Mouse (Mus musculus): ENCODE measurements at regions not wholly inside any gene's neighbourhood (a gene's known extent, or its start where the extent isn't known, plus 50 kb on each side); places are given as distances from the start of the nearest gene placed in this dataset.

DNA sequence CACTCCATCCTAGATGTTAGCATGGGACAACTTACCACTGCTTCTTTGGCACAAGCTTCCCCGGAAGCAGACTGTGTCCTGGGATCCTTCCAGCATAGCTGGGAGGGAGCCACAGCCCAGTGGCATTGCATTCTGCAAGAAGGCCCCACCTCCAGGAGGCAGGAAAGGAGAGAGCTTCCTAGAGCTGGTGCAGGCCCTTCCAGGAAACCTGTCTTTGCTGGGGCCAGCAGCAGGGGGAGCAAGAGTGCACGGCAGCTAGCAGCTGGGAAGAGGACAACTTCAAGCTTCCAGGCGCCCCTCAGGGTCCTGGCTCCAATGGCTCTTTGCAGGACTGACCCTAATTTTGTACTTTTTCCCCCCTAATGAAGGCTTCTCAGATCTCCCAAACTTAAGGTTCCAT is 115.4 kb upstream of the Sorcs3 start:
- Histone ChIP-seq H3K4me2 (ENCODE audit: low read depth, severe bottlenecking) (no peak overlapping the region), H3K9ac (ENCODE audit: low read length) (no peak overlapping the region), H3K9me3 (ENCODE audit: control insufficient read depth, low read length) (no peaks in the 10 kb centered on the region), H3K36me3 (ENCODE audit: control insufficient read depth, insufficient read depth, low read length) (no peaks in the 10 kb centered on the region), H3K4me3 (ENCODE audit: low read depth, low read length) (no peak overlapping the region), H3K27me3 (ENCODE audit: control insufficient read depth, insufficient read depth, low read length) (no peaks in the 10 kb centered on the region), H3K27ac (replicated peaks; ENCODE audit: low read depth, low read length) (no peak overlapping the region), H3K4me1 (ENCODE audit: control insufficient read depth, insufficient read depth, low read length) (no peaks in the 10 kb centered on the region)
- 21% methylated on average over 3 of the region's 3 CpGs for WGBS
- ATAC-seq (ENCODE audit: insufficient number of reproducible peaks, low FRiP score, low TSS enrichment, low read depth), result no peak
- DNase-seq (ENCODE audit: low spot score), result peak; percentile 75

DNA sequence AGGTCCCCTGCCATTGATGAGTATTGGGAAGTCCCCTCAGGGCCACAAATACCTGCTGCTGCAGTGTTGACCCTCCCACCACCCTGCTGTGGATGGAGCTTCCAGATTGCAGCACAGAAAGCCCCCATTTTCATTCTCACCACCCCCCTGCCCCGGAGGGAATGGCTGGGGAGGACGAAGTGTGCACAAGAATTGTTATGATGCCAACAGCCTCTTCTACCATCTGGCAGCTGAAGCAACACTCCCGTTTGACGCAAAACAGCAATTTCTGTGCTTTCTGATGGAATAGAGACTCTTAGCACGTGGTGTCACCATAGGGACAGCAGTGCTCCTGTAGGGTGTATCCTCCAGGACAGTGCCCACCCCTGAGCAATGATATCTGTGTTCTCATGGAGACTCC is 108.5 kb upstream of the Sorcs3 start:
- H3K27me3 ChIP-seq (ENCODE audit: control insufficient read depth, insufficient read depth, low read length), result no peaks in the 10 kb centered on the region
- ATAC-seq (ENCODE audit: insufficient number of reproducible peaks, low FRiP score, low TSS enrichment, low read depth), result no peak
- no peaks in the 10 kb centered on the region for H3K9me3 ChIP-seq (ENCODE audit: control insufficient read depth, low read length)
- H3K27ac ChIP-seq (replicated peaks; ENCODE audit: low read depth, low read length), result no peak overlapping the region
- WGBS, result 83% methylated on average over 5 of the region's 5 CpGs
- no peak overlapping the region for H3K9ac ChIP-seq (ENCODE audit: low read length)
- no peak overlapping the region for H3K4me2 ChIP-seq (ENCODE audit: low read depth, severe bottlenecking)
- no peaks in the 10 kb centered on the region for H3K36me3 ChIP-seq (ENCODE audit: control insufficient read depth, insufficient read depth, low read length)
- no peaks in the 10 kb centered on the region for H3K4me1 ChIP-seq (ENCODE audit: control insufficient read depth, insufficient read depth, low read length)
- no peak overlapping the region for H3K4me3 ChIP-seq (ENCODE audit: low read depth, low read length)
- no peak for DNase-seq (ENCODE audit: low spot score)

DNA sequence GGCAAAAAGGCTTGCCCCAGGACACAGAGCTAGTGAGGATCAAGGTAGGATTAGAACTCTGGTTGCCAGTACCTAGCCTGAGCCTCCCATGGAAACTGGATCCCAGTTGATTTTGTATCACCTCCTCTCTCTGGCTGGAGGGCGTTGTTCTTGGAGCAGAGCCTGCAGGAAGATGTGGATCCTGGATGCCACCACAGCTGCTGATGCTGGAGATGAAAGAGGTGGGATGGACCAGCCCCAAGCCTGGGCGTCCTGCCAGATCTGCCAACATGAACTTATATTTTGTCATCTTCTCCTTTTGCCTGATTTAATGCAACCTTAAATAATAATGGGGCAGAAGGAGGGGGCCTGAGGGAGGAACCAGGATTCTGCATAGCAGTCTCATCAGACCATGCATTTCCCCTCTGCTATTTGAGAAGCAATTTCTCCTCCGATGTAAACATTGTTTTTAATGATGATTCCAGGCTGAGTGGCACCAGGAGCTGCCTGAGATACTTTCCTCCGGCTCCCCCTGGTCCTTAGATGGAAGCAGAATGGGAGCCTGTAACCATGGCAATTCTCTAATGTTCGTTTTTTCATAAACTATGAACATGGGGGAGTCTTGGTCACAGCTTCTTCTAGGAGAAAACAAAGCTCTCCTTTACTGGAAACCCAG is 107.8 kb upstream of the Sorcs3 start:
- Histone ChIP-seq H3K36me3 (ENCODE audit: control insufficient read depth, insufficient read depth, low read length) (no peaks in the 10 kb centered on the region), H3K27me3 (ENCODE audit: control insufficient read depth, insufficient read depth, low read length) (no peaks in the 10 kb centered on the region), H3K4me3 (ENCODE audit: low read depth, low read length) (no peak overlapping the region), H3K9me3 (ENCODE audit: control insufficient read depth, low read length) (no peaks in the 10 kb centered on the region), H3K4me2 (ENCODE audit: low read depth, severe bottlenecking) (no peak overlapping the region), H3K27ac (replicated peaks; ENCODE audit: low read depth, low read length) (no peak overlapping the region), H3K9ac (ENCODE audit: low read length) (no peak overlapping the region), H3K4me1 (ENCODE audit: control insufficient read depth, insufficient read depth, low read length) (no peaks in the 10 kb centered on the region)
- ATAC-seq (ENCODE audit: insufficient number of reproducible peaks, low FRiP score, low TSS enrichment, low read depth) (no peak), DNase-seq (ENCODE audit: low spot score) (no peak)
- 65% methylated on average over 5 of the region's 5 CpGs for WGBS

DNA sequence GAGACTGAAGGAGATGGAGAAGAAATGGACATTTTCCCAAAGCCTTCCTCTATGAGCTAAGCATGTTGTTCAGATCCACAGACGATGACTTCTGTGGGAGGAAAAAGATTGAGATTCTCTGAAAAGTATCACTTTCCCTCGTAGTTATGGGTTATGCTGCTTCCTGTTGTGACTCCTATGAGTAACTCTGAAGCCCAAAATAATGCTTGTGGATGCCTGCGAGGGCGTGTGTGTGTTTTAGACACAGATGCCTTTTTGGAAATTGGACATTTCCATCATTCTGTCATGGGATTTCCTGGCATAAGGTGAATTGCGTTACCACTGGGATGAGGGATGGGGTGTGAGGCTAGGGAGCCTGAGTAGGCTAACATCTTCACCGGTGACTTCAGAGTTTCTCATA is 104.8 kb upstream of the Sorcs3 start:
- no peaks in the 10 kb centered on the region for H3K4me1 ChIP-seq (ENCODE audit: control insufficient read depth, insufficient read depth, low read length)
- WGBS, result 88% methylated on average over 6 of the region's 6 CpGs

DNA sequence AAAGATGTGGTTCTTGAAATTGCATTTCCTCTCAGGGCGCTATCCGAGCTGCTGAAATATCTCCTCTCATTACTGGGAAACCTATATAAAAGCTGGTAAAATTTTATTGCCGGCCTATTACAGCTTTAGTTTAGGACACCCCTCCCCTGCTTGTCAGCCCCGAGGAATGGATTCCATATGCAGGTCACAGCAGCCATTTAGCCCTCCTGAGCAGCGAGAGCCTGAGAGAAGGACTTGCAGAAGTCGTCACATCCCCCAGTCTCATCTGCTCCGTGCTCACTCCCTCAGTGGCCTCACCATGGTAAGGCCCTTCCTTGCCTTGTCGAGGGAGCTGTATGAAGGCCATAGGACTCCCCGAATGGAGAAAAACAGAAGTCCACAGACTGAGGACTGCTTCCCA is 90.7 kb upstream of the Sorcs3 start:
- Histone ChIP-seq H3K27me3 (ENCODE audit: control insufficient read depth, insufficient read depth, low read length) (no peaks in the 10 kb centered on the region), H3K4me3 (ENCODE audit: low read depth, low read length) (no peak overlapping the region), H3K36me3 (ENCODE audit: control insufficient read depth, insufficient read depth, low read length) (no peaks in the 10 kb centered on the region), H3K27ac (replicated peaks; ENCODE audit: low read depth, low read length) (no peak overlapping the region), H3K4me2 (ENCODE audit: low read depth, severe bottlenecking) (peak overlapping the region; percentile 29; the same call in 1 of the 2 replicates), H3K9ac (ENCODE audit: low read length) (no peak overlapping the region), H3K4me1 (ENCODE audit: control insufficient read depth, insufficient read depth, low read length) (peaks cover 17% of the 10 kb centered on the region), H3K9me3 (ENCODE audit: control insufficient read depth, low read length) (no peaks in the 10 kb centered on the region)
- WGBS, result 22% methylated on average over 9 of the region's 9 CpGs
- DNase-seq (ENCODE audit: low spot score), result peak; percentile 65
- 0 out of 2 replicates have a peak, but pooled peaks have one; percentile 44 for ATAC-seq (ENCODE audit: insufficient number of reproducible peaks, low FRiP score, low TSS enrichment, low read depth)

More for the DNA sequence above, 104.8 kb upstream of the Sorcs3 start:
- Histone ChIP-seq H3K27me3 (ENCODE audit: control insufficient read depth, insufficient read depth, low read length) (no peaks in the 10 kb centered on the region), H3K9me3 (ENCODE audit: control insufficient read depth, low read length) (no peaks in the 10 kb centered on the region), H3K36me3 (ENCODE audit: control insufficient read depth, insufficient read depth, low read length) (no peaks in the 10 kb centered on the region), H3K4me2 (ENCODE audit: low read depth, severe bottlenecking) (no peak overlapping the region), H3K4me3 (ENCODE audit: low read depth, low read length) (no peak overlapping the region), H3K9ac (ENCODE audit: low read length) (no peak overlapping the region), H3K27ac (replicated peaks; ENCODE audit: low read depth, low read length) (no peak overlapping the region)
- ATAC-seq (ENCODE audit: insufficient number of reproducible peaks, low FRiP score, low TSS enrichment, low read depth), result no peak
- no peak for DNase-seq (ENCODE audit: low spot score)

DNA sequence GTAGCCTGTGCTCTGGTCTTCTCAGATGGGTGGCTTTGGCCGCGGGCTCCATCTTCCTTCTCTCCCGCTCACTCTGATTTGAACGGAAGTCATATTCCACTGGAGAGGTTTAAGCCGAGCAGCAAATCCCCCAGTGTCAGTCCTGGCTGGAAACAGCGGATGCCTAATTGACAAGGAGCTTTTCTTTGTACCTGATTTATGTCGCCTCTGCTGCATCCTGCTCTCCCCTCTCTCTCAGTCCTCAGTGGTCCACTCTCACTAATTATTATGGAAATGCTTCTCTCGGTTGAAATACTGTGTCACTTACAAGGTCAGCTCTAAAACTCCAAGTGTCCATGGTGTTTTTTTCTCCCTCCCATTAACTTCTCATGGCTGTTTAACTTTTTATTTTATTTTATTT is 90.1 kb upstream of the Sorcs3 start:
- Histone ChIP-seq H3K9me3 (ENCODE audit: control insufficient read depth, low read length) (no peaks in the 10 kb centered on the region), H3K4me2 (ENCODE audit: low read depth, severe bottlenecking) (peak overlapping the region; percentile 29; the same call in 1 of the 2 replicates), H3K27ac (replicated peaks; ENCODE audit: low read depth, low read length) (no peak overlapping the region), H3K4me1 (ENCODE audit: control insufficient read depth, insufficient read depth, low read length) (peaks cover 17% of the 10 kb centered on the region), H3K27me3 (ENCODE audit: control insufficient read depth, insufficient read depth, low read length) (no peaks in the 10 kb centered on the region), H3K36me3 (ENCODE audit: control insufficient read depth, insufficient read depth, low read length) (no peaks in the 10 kb centered on the region), H3K9ac (ENCODE audit: low read length) (no peak overlapping the region), H3K4me3 (ENCODE audit: low read depth, low read length) (no peak overlapping the region)
- 34% methylated on average over 8 of the region's 8 CpGs for WGBS
- peak; percentile 25 for DNase-seq (ENCODE audit: low spot score)
- ATAC-seq (ENCODE audit: insufficient number of reproducible peaks, low FRiP score, low TSS enrichment, low read depth), result no peak

DNA sequence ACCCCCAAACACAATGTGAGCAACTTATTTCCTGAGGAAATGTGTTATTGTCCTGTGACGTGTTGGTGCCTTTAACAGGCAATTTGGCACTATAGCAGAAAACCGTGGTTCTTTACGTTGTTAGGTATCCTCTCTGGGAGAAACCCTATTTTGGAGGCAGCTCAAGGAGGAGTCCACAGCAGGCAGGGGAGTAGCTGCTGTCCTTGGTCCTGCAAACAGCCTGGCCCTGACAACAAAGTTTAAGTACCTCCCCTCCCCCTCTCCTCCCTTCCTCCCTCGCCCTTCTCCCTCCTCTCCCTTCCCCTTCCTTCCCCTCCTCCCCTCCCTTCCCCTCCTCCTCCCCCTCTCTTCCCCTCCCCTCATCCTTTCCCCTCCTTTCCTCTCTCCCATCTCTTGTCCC is 89.1 kb upstream of the Sorcs3 start:
- ATAC-seq (ENCODE audit: insufficient number of reproducible peaks, low FRiP score, low TSS enrichment, low read depth) (no peak), DNase-seq (ENCODE audit: low spot score) (peak; percentile 70)
- H3K9ac ChIP-seq (ENCODE audit: low read length), result no peak overlapping the region
- peaks cover 17% of the 10 kb centered on the region for H3K4me1 ChIP-seq (ENCODE audit: control insufficient read depth, insufficient read depth, low read length)
- H3K4me3 ChIP-seq (ENCODE audit: low read depth, low read length), result no peak overlapping the region
- 8% methylated on average over 4 of the region's 4 CpGs for WGBS
- no peak overlapping the region for H3K27ac ChIP-seq (replicated peaks; ENCODE audit: low read depth, low read length)
- H3K36me3 ChIP-seq (ENCODE audit: control insufficient read depth, insufficient read depth, low read length), result no peaks in the 10 kb centered on the region
- no peaks in the 10 kb centered on the region for H3K9me3 ChIP-seq (ENCODE audit: control insufficient read depth, low read length)
- H3K27me3 ChIP-seq (ENCODE audit: control insufficient read depth, insufficient read depth, low read length), result no peaks in the 10 kb centered on the region
- H3K4me2 ChIP-seq (ENCODE audit: low read depth, severe bottlenecking), result no peak overlapping the region

DNA sequence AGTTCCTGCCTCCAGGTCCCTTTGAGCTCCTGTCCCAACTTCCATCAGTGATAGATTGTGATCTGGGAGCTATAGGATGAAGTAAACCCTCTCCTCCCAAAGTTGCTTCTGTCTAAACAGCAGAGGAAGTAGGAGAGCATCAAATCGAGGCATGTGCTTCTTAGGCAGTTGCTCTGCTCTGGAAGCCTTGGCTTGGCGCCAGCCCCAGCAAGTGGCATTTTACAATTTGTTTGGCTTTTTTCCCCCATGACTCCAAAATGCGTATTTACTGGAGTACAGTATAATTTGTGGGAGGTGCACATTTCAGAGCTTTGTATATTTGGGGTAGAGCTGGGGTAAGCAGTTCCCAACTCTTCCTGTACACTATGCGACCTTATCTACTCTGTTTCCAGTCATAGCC is 88.2 kb upstream of the Sorcs3 start:
- Histone ChIP-seq H3K9ac (ENCODE audit: low read length) (no peak overlapping the region), H3K36me3 (ENCODE audit: control insufficient read depth, insufficient read depth, low read length) (no peaks in the 10 kb centered on the region), H3K27me3 (ENCODE audit: control insufficient read depth, insufficient read depth, low read length) (no peaks in the 10 kb centered on the region), H3K9me3 (ENCODE audit: control insufficient read depth, low read length) (no peaks in the 10 kb centered on the region), H3K4me1 (ENCODE audit: control insufficient read depth, insufficient read depth, low read length) (peaks cover 17% of the 10 kb centered on the region), H3K4me2 (ENCODE audit: low read depth, severe bottlenecking) (no peak overlapping the region), H3K4me3 (ENCODE audit: low read depth, low read length) (no peak overlapping the region), H3K27ac (replicated peaks; ENCODE audit: low read depth, low read length) (no peak overlapping the region)
- ATAC-seq (ENCODE audit: insufficient number of reproducible peaks, low FRiP score, low TSS enrichment, low read depth), result no peak
- DNase-seq (ENCODE audit: low spot score), result no peak
- 79% methylated on average over 4 of the region's 4 CpGs for WGBS

DNA sequence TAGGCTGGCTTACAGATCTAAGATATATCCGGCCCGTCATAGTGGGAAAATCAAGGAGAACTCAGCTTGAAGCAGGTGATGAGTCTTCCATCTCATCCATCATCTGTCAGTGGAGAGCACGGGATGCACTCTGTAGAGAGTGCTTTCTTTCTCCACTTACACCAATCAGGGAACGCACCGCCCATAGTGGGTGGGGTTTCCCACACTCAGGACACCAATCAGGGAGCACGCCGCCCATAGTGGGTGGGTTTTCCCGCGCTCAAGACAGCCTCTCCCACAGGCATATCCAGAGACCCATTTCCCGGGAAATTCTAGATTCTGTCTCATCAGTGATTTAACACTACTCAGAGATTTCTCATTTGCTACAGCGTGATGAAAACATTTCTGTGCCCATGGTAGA is 83.5 kb upstream of the Sorcs3 start:
- no peak for ATAC-seq (ENCODE audit: insufficient number of reproducible peaks, low FRiP score, low TSS enrichment, low read depth)
- Histone ChIP-seq H3K36me3 (ENCODE audit: control insufficient read depth, insufficient read depth, low read length) (no peaks in the 10 kb centered on the region), H3K9me3 (ENCODE audit: control insufficient read depth, low read length) (no peaks in the 10 kb centered on the region), H3K9ac (ENCODE audit: low read length) (no peak overlapping the region), H3K4me3 (ENCODE audit: low read depth, low read length) (no peak overlapping the region), H3K27me3 (ENCODE audit: control insufficient read depth, insufficient read depth, low read length) (no peaks in the 10 kb centered on the region), H3K4me2 (ENCODE audit: low read depth, severe bottlenecking) (no peak overlapping the region), H3K27ac (replicated peaks; ENCODE audit: low read depth, low read length) (no peak overlapping the region), H3K4me1 (ENCODE audit: control insufficient read depth, insufficient read depth, low read length) (peaks cover 5% of the 10 kb centered on the region; the same call in 1 of the 2 replicates)
- no peak for DNase-seq (ENCODE audit: low spot score)
- WGBS, result 85% methylated on average over 11 of the region's 11 CpGs
